Mouse (Mus musculus): ENCODE measurements around the gene Cdkal1.

DNA sequence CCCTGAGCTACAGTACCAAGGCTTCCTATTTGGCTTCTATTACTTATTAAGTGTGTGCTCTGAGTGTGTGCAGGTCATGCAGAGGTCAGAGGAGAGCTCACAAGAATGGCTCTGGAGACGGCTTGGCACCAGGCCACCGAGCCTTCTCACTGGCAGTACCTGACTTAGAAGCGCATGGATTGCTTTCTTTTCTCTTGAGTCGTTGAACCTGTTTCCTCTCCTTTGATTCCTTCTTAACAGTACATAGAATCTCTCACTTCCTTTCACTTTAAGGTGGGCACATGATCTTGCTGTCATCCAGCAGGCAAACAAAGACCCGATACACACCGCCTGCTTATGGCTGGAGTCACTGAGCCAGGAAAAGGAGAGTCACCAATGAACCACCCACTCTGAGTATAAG, 74.8 kb downstream of the Cdkal1 start:
- TF ChIP-seq CTCF (IDR thresholded peaks at IDR 0.05; ENCODE audit: control insufficient read depth, insufficient read depth, low read length) (no peak), POLR2A (IDR thresholded peaks at IDR 0.05; ENCODE audit: borderline replicate concordance, control insufficient read depth, low read depth, low read length) (no peak)
